Mouse (Mus musculus): Measurements from ENCODE around the gene Zfp768. TPM values are rescaled to one million over a fixed set of nuclear protein-coding genes. Genes with fewer than 3 reads are reported as not detected.

Gene Zfp768
- total RNA-seq, 2 experiments from 2014 or later = 23.0 to 28.7 TPM

DNA sequence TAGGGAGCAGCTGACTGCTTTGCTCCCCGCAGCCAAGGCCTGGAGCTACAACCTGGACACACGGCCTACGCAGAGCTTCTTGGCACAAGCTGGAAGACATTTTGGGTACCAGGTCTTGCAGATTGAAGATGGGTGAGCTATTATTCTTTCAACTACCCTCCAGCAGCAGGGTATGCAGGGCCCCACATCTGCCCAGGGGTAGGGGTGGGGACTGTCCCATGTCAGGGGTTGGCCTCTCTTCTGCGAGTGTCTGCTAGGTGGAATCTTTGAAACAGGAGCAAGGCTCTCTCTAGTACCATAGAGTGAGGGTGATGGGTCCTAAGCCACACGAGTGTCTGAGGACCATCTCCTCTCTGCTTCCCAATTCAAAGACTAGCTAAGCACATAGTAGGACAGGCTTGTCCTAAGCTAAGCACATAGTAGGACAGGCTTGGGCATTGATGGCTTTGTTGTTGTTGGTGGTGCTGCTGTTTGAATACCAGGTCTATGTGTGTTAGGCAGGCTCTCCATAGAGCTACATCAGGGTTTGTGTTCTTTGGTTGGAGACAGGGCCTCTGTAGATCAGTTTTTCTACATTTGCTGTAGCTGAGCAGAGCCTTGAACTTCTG is 47.7 kb downstream of the Zfp768 start:
- no peak for DNase-seq

- no peak for DNase-seq
Observed at GRCm38 (mm10) chr7:127296786-127297555, 48.4 kb downstream of the Zfp768 start.

- no peak for DNase-seq
Observed at GRCm38 (mm10) chr7:127296098-127296497, 49.3 kb downstream of the Zfp768 start, which contains the start of gene Itgal. TSS of gene Itgal (plus strand) at chr7:127296260.

Other genes starting within 250 kb of the Zfp768 start
- 1 to 10 TPM; 1.9 to 2.3 TPM for gene Qprt, start 223.4 kb downstream of the Zfp768 start, total RNA-seq (2021)
- under 1 TPM; 0.16 to 0.86 TPM for gene Spn, start 207.8 kb downstream of the Zfp768 start, total RNA-seq (2021)
- 10 to 100 TPM; 36.7 to 41.1 TPM for gene Cd2bp2, start 149.5 kb downstream of the Zfp768 start, total RNA-seq (2021)
- 10 to 100 TPM; 38.6 to 45.1 TPM for gene Tbc1d10b, start 137.1 kb downstream of the Zfp768 start, total RNA-seq (2021)
- gene Mylpf, start 136.7 kb downstream of the Zfp768 start, total RNA-seq (2021) = over 10,000 TPM; 46,059 to 51,168 TPM
- gene Zfp553, start 112.5 kb downstream of the Zfp768 start, total RNA-seq (2021) = 1 to 10 TPM; 5.5 to 7.3 TPM
- gene Sept1, start 112.5 kb downstream of the Zfp768 start, total RNA-seq (2021) = 1 to 10 TPM; 6.9 to 7.5 TPM
- 10 to 100 TPM; 18.6 to 20.9 TPM for gene Zfp771, start 101.3 kb downstream of the Zfp768 start, total RNA-seq (2021)
- gene Dctpp1, start 84.9 kb downstream of the Zfp768 start, total RNA-seq (2021) = 10 to 100 TPM; 33.9 to 38.6 TPM
- 10 to 100 TPM; 19.5 to 20.5 TPM for gene Sephs2, start 71.5 kb downstream of the Zfp768 start, total RNA-seq (2021)
- gene Itgal, start 49.3 kb downstream of the Zfp768 start, total RNA-seq (2021) = 1 to 10 TPM in 1 of 2 experiments, under 1 TPM in 1; 0.75 to 1.5 TPM
- gene Zfp747, start 30.5 kb upstream of the Zfp768 start, total RNA-seq (2021) = 1 to 10 TPM; 3.6 to 5.1 TPM
- 1 to 10 TPM; 1.7 to 2.7 TPM for gene 9130019O22Rik, start 41.6 kb upstream of the Zfp768 start, total RNA-seq (2021)
- 1 to 10 TPM; 2.9 to 3.7 TPM for gene E430018J23Rik, start 48.0 kb upstream of the Zfp768 start, total RNA-seq (2021)
- gene Zfp764, start 61.2 kb upstream of the Zfp768 start, total RNA-seq (2021) = 1 to 10 TPM; 2.8 to 4.3 TPM
- 1 to 10 TPM; 3.2 to 4.5 TPM for gene Zfp688, start 76.5 kb upstream of the Zfp768 start, total RNA-seq (2021)
- gene Zfp689, start 103.6 kb upstream of the Zfp768 start, total RNA-seq (2021) = 1 to 10 TPM; 1.8 to 1.9 TPM
- gene Prr14, start 114.0 kb upstream of the Zfp768 start, total RNA-seq (2021) = 10 to 100 TPM; 16.2 to 25.3 TPM
- gene Fbrs, start 133.6 kb upstream of the Zfp768 start, total RNA-seq (2021) = 10 to 100 TPM; 29.5 to 35.8 TPM
- 10 to 100 TPM; 56.8 to 66.1 TPM for gene Srcap, start 166.4 kb upstream of the Zfp768 start, total RNA-seq (2021)
- 10 to 100 TPM; 10.3 to 10.5 TPM for gene Gm42715, start 174.0 kb upstream of the Zfp768 start, total RNA-seq (2021)
- not detected for gene Tmem265, start 215.8 kb upstream of the Zfp768 start, total RNA-seq (2021)
- 10 to 100 TPM; 13.3 to 17.6 TPM for gene Phkg2, start 227.8 kb upstream of the Zfp768 start, total RNA-seq (2021)
- 1 to 10 TPM; 1.7 to 3.2 TPM for gene Ccdc189, start 243.0 kb upstream of the Zfp768 start, total RNA-seq (2021)
- gene Rnf40, start 243.2 kb upstream of the Zfp768 start, total RNA-seq (2021) = 10 to 100 TPM; 26.9 to 37.8 TPM

All from gastrocnemius, postnatal 10 days (tissue).